Mouse (Mus musculus) CD4-positive helper T cell, adult 2 months (primary cell): ENCODE measurements at regions not wholly inside any gene's neighbourhood (a gene's known extent, or its start where the extent isn't known, plus 50 kb on each side); places are given as distances from the start of the nearest gene placed in this dataset.

ENCODE experiments used
- DNase-seq: peaks from one replicate; pipeline ENCODE4 v3.0.0-alpha.2; 2012; ENCODE audit warnings: low read depth, missing footprints, low spot score

GRCm38 (mm10) chr3:115655020-115655419 lies 59.9 kb downstream of the S1pr1 start:
- DNase-seq, result no peak

GRCm38 (mm10) chr3:115652236-115652635 lies 62.6 kb downstream of the S1pr1 start:
- DNase-seq, result no peak

GRCm38 (mm10) chr3:115649338-115650117 lies 65.3 kb downstream of the S1pr1 start:
- no peak for DNase-seq

DNA sequence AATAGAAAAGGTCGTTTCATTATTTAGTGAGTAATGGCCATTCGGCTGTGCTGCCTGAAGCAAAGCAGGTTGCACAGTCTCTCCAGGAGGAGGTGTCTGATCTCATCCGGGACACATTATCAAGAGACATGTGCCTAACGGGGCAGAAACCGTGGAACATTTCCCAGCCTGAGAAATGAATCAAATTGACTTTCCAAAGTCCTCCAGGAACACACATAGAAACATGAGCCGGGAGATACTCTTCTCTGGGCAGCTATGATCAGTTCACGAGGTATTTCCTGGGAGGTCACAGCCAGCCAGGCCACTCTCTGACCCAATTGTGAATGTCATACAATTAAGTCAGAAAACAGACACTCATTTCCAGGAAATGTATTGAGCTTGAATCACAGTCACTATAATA lies 67.9 kb downstream of the S1pr1 start:
- DNase-seq, result no peak

- no peak for DNase-seq
Measured at GRCm38 (mm10) chr3:115644307-115644706, 70.6 kb downstream of the S1pr1 start.

DNA sequence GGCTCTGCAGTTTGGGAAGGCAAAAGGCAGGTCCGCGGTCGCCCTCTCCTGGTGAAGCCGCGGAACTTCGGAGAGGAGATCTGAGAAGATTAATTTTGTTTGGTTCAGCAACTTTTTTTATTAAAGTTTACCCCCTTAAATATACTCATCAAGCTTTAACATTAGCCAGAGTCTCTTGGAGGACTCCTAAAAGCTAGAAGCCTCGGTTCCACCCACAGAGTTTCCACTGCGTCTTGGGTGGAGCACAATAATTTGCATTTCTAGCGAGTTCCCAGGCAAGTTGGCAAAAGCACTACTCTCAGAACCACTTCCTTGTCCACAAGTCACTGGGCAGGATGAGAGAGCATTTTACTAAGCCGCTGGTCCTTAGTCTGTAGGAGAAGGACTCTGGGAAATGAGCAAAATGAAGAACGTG lies 72.0 kb downstream of the S1pr1 start:
- peak; percentile 84 for DNase-seq

- DNase-seq, result peak; percentile 61
Measured at GRCm38 (mm10) chr3:115642001-115642845, 72.6 kb downstream of the S1pr1 start.

DNA sequence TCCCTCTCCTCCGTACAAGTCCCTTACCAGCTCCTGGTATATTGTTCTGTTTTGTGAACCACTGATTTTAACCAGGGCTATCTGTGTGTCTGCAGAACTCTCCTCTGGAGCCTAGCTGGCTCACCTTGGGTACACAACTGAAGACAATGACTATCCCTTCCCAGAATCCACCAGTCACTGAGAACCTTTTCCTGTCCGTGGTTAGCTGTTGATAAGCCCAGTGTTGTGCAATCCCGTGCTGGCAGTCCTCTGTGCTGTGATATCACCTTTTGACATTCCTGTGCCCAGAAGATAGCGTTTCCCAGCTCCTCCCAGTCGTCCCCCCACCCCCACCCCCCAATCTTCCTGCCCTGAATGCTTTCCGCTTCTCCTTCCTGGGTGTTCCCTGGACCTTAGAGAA lies 73.5 kb downstream of the S1pr1 start:
- peak; percentile 21 for DNase-seq

- DNase-seq, result no peak
Measured at GRCm38 (mm10) chr3:115635487-115635886, 79.4 kb downstream of the S1pr1 start.

- no peak for DNase-seq
Measured at GRCm38 (mm10) chr3:115635081-115635480, 79.8 kb downstream of the S1pr1 start.

GRCm38 (mm10) chr3:115632417-115632743 lies 82.5 kb downstream of the S1pr1 start:
- no peak for DNase-seq

DNA sequence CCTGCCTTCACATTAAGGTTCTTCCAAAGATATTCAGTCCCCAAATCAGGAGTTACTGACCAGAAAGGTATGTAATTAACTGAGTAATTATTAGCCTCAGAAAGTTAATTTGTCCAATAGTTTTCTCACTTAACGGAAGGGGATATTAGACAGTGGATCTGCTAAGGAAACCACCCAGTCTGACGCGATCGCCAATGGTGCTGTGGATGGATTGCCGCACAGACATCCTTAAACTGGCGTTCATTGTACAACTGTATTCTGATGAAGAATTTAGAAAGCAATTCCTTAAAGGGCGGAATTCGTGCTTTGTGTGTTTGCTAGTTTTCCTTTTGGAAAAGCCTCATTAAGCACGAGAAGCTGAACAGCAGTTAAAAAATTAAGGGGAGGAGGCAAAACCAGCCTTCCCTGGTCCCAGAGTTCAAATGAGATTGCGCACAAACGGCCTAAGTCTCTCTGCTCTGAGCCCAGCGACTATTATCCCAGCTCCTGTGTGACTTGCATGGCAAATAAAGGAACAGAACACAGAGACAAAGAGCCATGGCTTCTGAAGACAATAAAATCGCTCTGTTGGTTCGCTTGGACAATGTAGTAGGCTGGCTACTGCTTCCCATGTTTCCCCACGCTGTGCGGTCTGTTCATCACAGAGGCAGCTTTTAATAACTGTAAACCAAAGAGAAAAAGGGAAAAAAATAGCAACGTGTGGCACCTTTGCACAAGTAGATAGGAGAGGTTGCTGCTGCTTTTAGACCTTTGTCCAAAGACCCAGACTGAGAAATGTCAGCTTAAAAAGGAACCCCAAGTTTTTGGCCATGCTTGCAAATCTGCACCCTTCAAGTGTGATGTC lies 83.1 kb downstream of the S1pr1 start:
- DNase-seq, result no peak

- no peak for DNase-seq
Measured at GRCm38 (mm10) chr3:115622920-115623319, 92.0 kb downstream of the S1pr1 start.

GRCm38 (mm10) chr3:115622300-115622699 lies 92.6 kb downstream of the S1pr1 start:
- DNase-seq, result no peak

DNA sequence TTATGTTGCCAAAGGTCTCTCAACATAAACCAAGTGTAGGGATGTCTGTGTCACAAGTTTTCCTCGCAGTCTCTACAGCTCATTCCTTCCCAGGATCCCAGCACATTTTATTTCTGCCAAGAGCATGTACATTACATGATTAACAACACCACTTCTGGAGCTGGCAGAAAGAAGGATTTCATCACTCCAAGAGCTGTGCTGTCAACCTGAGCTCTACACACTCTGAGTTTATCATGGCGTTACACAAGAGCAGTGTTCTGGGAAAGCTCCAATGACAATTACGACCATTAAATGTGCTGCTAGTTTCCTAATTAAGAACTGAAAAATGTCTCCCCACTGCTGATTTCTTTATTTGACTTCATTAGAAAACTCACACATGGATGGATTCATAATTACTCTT lies 94.9 kb downstream of the S1pr1 start:
- DNase-seq, result no peak

GRCm38 (mm10) chr3:115615994-115616598 lies 98.8 kb downstream of the S1pr1 start:
- peak; percentile 29 for DNase-seq

- DNase-seq, result no peak
Measured at GRCm38 (mm10) chr3:115612859-115613258, 102.0 kb downstream of the S1pr1 start.

DNA sequence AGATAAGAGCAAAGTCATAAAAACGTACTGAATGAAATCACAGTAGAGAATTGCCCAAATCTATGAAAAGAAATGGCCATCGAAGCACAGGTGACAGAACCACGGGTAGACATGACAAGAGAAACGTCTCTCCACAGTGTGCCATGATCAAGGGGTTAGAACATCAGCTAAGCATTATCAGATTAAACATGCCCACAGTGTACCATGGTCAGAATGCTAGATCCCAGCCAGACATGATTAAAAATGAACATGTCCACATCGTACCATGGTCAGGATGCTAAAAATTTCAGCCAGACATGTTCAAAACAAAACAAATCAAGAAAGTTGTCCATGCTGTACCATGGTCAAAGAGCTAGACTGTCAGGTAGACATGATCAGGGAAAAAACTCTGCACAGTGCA lies 106.8 kb downstream of the S1pr1 start:
- no peak for DNase-seq

- no peak for DNase-seq
Measured at GRCm38 (mm10) chr3:115604734-115605279, 110.1 kb downstream of the S1pr1 start.

- DNase-seq, result no peak
Measured at GRCm38 (mm10) chr3:115604267-115604666, 110.6 kb downstream of the S1pr1 start.

GRCm38 (mm10) chr3:115603803-115604202 lies 111.1 kb downstream of the S1pr1 start:
- DNase-seq, result peak; percentile 30
